Mouse (Mus musculus): Measurements from ENCODE around the gene Ubtd1.

- TF ChIP-seq CTCF (IDR thresholded peaks at IDR 0.05; ENCODE audit: low read depth, low read length) (no peak), POLR2A (IDR thresholded peaks at IDR 0.05; ENCODE audit: borderline replicate concordance, low read depth, low read length) (no peak)
Measured at GRCm38 (mm10) chr19:42054255-42054654, 72.7 kb downstream of the Ubtd1 start.

Data from bone marrow macrophage, adult 2 months (primary cell).